Mouse (Mus musculus) erythroblast, embryonic 14.5 days (primary cell): Measurements from ENCODE around the gene Mrps18c. TPM values are rescaled to one million over a fixed set of nuclear protein-coding genes. Genes with fewer than 3 reads are reported as not detected.

Experiments
- H3K27me3 ChIP-seq: 2 replicates; pipeline ENCODE4 v1.6.1; 2012; ENCODE audit warnings: inconsistent platforms; ENCODE audit not compliant: control insufficient read depth
- H3K36me3 ChIP-seq: 2 replicates; pipeline ENCODE4 v1.6.1; 2012; ENCODE audit warnings: mild to moderate bottlenecking, inconsistent platforms; ENCODE audit not compliant: control insufficient read depth
- H3K4me1 ChIP-seq: 2 replicates; pipeline ENCODE4 v1.6.1; 2012; ENCODE audit warnings: inconsistent platforms; ENCODE audit not compliant: control insufficient read depth
- H3K4me3 ChIP-seq: replicated peaks from 2 replicates; pipeline ENCODE3; 2012; ENCODE audit warnings: moderate library complexity, mild to moderate bottlenecking, inconsistent platforms
- H3K9me3 ChIP-seq: 2 replicates; pipeline ENCODE4 v1.6.1; 2012; ENCODE audit warnings: low read length, inconsistent platforms, mixed read lengths; ENCODE audit not compliant: control insufficient read depth
- GATA1 ChIP-seq: IDR thresholded peaks from 2 replicates; pipeline ENCODE4 v1.6.1; 2012; ENCODE audit warnings: low read length, inconsistent platforms, mixed read lengths
- TAL1 ChIP-seq: IDR thresholded peaks from 3 replicates; pipeline ENCODE4 v1.6.1; 2012; ENCODE audit warnings: low read length, inconsistent platforms, mixed read lengths
- polyA plus RNA-seq: library from polyadenylated mRNA; stranded (reverse); fragments of >175 nt; gene quantifications from 2 replicates; pipeline ENCODE4 v1.2.3, GENCODE M21; 2012

Gene Mrps18c
- polyA plus RNA-seq, 1 experiment, result 1.7 TPM

GRCm38 (mm10) chr5:100844485-100844884 lies 46.1 kb downstream of the Mrps18c start:
- H3K4me1 ChIP-seq, result peaks cover 10% of the 10 kb centered on the region
- TF ChIP-seq GATA1, result no peak
- no peak for TF ChIP-seq TAL1
- no peak overlapping the region for H3K4me3 ChIP-seq
- peaks cover 56% of the 10 kb centered on the region for H3K27me3 ChIP-seq
- H3K9me3 ChIP-seq, result peaks cover 3% of the 10 kb centered on the region; the same call in 1 of the 2 replicates
- H3K36me3 ChIP-seq, result no peaks in the 10 kb centered on the region

GRCm38 (mm10) chr5:100845485-100845847 lies 47.0 kb downstream of the Mrps18c start, which contains the start of gene Gpat3:
Gpat3 (plus strand) TSS chr5:100845713.
- Histone ChIP-seq H3K27me3 (peaks cover 56% of the 10 kb centered on the region), H3K9me3 (peaks cover 3% of the 10 kb centered on the region; the same call in 1 of the 2 replicates), H3K4me3 (peak within 1 kb of the TSS; percentile 54), H3K36me3 (no peaks in the 10 kb centered on the region), H3K4me1 (peaks cover 10% of the 10 kb centered on the region)
- TF ChIP-seq GATA1 (no peak), TAL1 (no peak)

DNA sequence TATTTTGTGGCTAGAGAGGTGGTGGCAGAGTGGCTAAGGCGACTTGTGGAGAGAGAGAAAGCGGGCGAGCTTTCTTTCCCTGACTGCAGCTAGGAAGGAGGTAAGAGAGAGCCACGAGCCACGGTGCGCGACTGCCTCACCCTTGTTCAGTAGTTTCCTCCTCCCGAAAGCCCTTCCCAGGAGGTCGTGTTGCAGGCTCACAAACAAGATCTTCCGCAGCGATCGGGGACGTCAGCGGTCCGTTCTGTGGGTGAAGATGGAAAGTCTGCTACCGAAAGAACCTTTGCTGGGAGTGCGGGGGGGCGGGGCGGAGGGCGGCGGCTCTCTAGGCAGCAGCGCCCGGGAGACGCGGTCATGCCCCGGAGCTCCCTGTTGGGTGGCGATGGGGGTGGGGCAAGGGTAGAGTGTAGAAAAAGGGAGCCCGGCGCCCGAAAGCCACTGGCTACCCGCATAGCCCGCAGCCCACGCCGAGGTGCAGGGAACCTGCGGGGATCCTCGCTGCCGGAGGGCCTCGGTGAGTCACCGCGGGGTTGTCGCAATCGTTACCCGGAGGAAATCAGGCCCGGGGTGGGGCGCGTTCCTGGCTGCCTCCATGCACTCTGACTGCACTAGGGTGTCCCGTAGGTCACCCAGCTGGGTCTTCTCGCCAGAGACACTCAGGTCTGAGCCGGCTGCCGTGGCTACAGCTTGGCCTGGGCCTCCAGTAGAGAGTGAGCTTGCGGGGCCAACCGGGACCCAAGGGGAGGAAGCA lies 47.6 kb downstream of the Mrps18c start:
- no peaks in the 10 kb centered on the region for H3K36me3 ChIP-seq
- peak overlapping the region; percentile 54 for H3K4me3 ChIP-seq
- H3K27me3 ChIP-seq, result peaks cover 56% of the 10 kb centered on the region
- peaks cover 3% of the 10 kb centered on the region; the same call in 1 of the 2 replicates for H3K9me3 ChIP-seq
- peaks cover 10% of the 10 kb centered on the region for H3K4me1 ChIP-seq
- TF ChIP-seq GATA1, result no peak
- no peak for TF ChIP-seq TAL1

GRCm38 (mm10) chr5:100846599-100846920 lies 48.1 kb downstream of the Mrps18c start:
- Histone ChIP-seq H3K36me3 (no peaks in the 10 kb centered on the region), H3K4me1 (peaks cover 10% of the 10 kb centered on the region), H3K9me3 (peaks cover 3% of the 10 kb centered on the region; the same call in 1 of the 2 replicates), H3K27me3 (peaks cover 56% of the 10 kb centered on the region), H3K4me3 (peak overlapping the region; percentile 54)
- TF ChIP-seq TAL1 (no peak), GATA1 (no peak)

GRCm38 (mm10) chr5:100847143-100847542 lies 48.7 kb downstream of the Mrps18c start:
- H3K4me1 ChIP-seq, result peaks cover 10% of the 10 kb centered on the region
- H3K4me3 ChIP-seq, result no peak overlapping the region
- no peaks in the 10 kb centered on the region for H3K36me3 ChIP-seq
- H3K9me3 ChIP-seq, result no peaks in the 10 kb centered on the region; the same call in 1 of the 2 replicates
- TF ChIP-seq TAL1, result no peak
- TF ChIP-seq GATA1, result no peak
- peaks cover 56% of the 10 kb centered on the region for H3K27me3 ChIP-seq

GRCm38 (mm10) chr5:100853963-100854362 lies 55.5 kb downstream of the Mrps18c start:
- H3K4me3 ChIP-seq, result no peak overlapping the region
- no peaks in the 10 kb centered on the region for H3K9me3 ChIP-seq
- H3K36me3 ChIP-seq, result no peaks in the 10 kb centered on the region
- H3K27me3 ChIP-seq, result no peaks in the 10 kb centered on the region
- H3K4me1 ChIP-seq, result no peaks in the 10 kb centered on the region
- TF ChIP-seq GATA1, result no peak
- no peak for TF ChIP-seq TAL1

Other genes with a start within 250 kb of the Mrps18c start
- 0.08 TPM in 1 of 2 replicates, not detected in the other for gene Plac8, start 226.4 kb upstream of the Mrps18c start, polyA plus RNA-seq
- 1.8 and 2.0 TPM in 2 replicates for gene Coq2, start 123.5 kb upstream of the Mrps18c start, polyA plus RNA-seq
- not detected in 2 replicates for gene Hpse, start 78.9 kb upstream of the Mrps18c start, polyA plus RNA-seq
- 1.5 and 2.1 TPM in 2 replicates for gene Helq, start within 50 bp of the Mrps18c start, polyA plus RNA-seq
- gene Abraxas1, start 22.3 kb downstream of the Mrps18c start, polyA plus RNA-seq, result 0.16 and 0.44 TPM in 2 replicates
- not detected in 2 replicates for gene Gpat3, start 47.1 kb downstream of the Mrps18c start, polyA plus RNA-seq